Mouse (Mus musculus) heart, postnatal 10 days (tissue): ENCODE results near the gene Lrrtm3. TPM values are rescaled to one million over a fixed set of nuclear protein-coding genes. Genes with fewer than 3 reads are reported as not detected.

Source experiments
- DNase-seq, 2 experiments: peaks; one replicate each; pipeline ENCODE4 v3.0.0; 2021
- intact Hi-C: fragments of 180-260 bp; cut with DNase I; formaldehyde crosslinking; loops from one replicate; pipeline ENCODE4 v1.15.1; 2025
- total RNA-seq, 2 experiments: library from RNA; stranded (reverse); gene quantifications; 2 replicates each; pipeline ENCODE4 v1.2.3; 2021

Lrrtm3 gene
- total RNA-seq, 2 experiments from 2014 or later = 0.19 to 0.52 TPM

- intact Hi-C loops = no loop called here
- no peak for DNase-seq
Observed at GRCm38 (mm10) chr10:64049946-64050345, 40.1 kb downstream of the Lrrtm3 start.

- intact Hi-C loops = no loop called here
- peak in 1 of 2 experiments; percentile 16 for DNase-seq
Observed at GRCm38 (mm10) chr10:64049151-64049550, 40.9 kb downstream of the Lrrtm3 start.

- DNase-seq = no peak
- intact Hi-C loops = no loop called here
Observed at GRCm38 (mm10) chr10:64041892-64042291, 48.2 kb downstream of the Lrrtm3 start.

- intact Hi-C loops = no loop called here
- no peak for DNase-seq
Observed at GRCm38 (mm10) chr10:64041218-64041617, 48.9 kb downstream of the Lrrtm3 start.

- DNase-seq = peak; percentile 40 to 44
- intact Hi-C loops = loop anchor here (5.0 kb wide), 1 partner anchor 153 kb away; no protein-coding TSS in a partner anchor
Observed at GRCm38 (mm10) chr10:64039760-64040535, 50.1 kb downstream of the Lrrtm3 start.

- no peak for DNase-seq
- intact Hi-C loops = no loop called here
Observed at GRCm38 (mm10) chr10:64030901-64031300, 59.2 kb downstream of the Lrrtm3 start.

GRCm38 (mm10) chr10:64023340-64023739 lies 66.7 kb downstream of the Lrrtm3 start:
- DNase-seq = no peak
- intact Hi-C loops = no loop called here

- intact Hi-C loops = no loop called here
- no peak for DNase-seq
Observed at GRCm38 (mm10) chr10:64020347-64020746, 69.7 kb downstream of the Lrrtm3 start.

- no peak for DNase-seq
- intact Hi-C loops = no loop called here
Observed at GRCm38 (mm10) chr10:64001996-64002395, 88.1 kb downstream of the Lrrtm3 start.

GRCm38 (mm10) chr10:64001531-64001930 lies 88.5 kb downstream of the Lrrtm3 start:
- peak in 1 of 2 experiments; percentile 23 for DNase-seq
- intact Hi-C loops = no loop called here

GRCm38 (mm10) chr10:63994251-63994650 lies 95.8 kb downstream of the Lrrtm3 start:
- intact Hi-C loops = no loop called here
- no peak for DNase-seq

- intact Hi-C loops = no loop called here
Observed at GRCm38 (mm10) chr10:63985576-63985975, 104.5 kb downstream of the Lrrtm3 start.

GRCm38 (mm10) chr10:63979410-63979809 lies 110.7 kb downstream of the Lrrtm3 start:
- intact Hi-C loops = no loop called here
- DNase-seq = no peak

More at GRCm38 (mm10) chr10:63985576-63985975, 104.5 kb downstream of the Lrrtm3 start:
- DNase-seq = no peak

GRCm38 (mm10) chr10:63978969-63979368 lies 111.1 kb downstream of the Lrrtm3 start:
- no peak for DNase-seq
- intact Hi-C loops = no loop called here

GRCm38 (mm10) chr10:63978535-63978934 lies 111.5 kb downstream of the Lrrtm3 start:
- intact Hi-C loops = no loop called here
- no peak for DNase-seq

- no peak for DNase-seq
- intact Hi-C loops = no loop called here
Observed at GRCm38 (mm10) chr10:63978101-63978500, 112.0 kb downstream of the Lrrtm3 start.

- no peak for DNase-seq
- intact Hi-C loops = no loop called here
Observed at GRCm38 (mm10) chr10:63972300-63972699, 117.8 kb downstream of the Lrrtm3 start.

- DNase-seq = peak; percentile 62 to 68
- intact Hi-C loops = no loop called here
Observed at GRCm38 (mm10) chr10:63954308-63954930, 135.7 kb downstream of the Lrrtm3 start.

GRCm38 (mm10) chr10:63951481-63951880 lies 138.6 kb downstream of the Lrrtm3 start:
- no peak for DNase-seq
- intact Hi-C loops = no loop called here

GRCm38 (mm10) chr10:63950867-63951266 lies 139.2 kb downstream of the Lrrtm3 start:
- intact Hi-C loops = no loop called here

GRCm38 (mm10) chr10:63947266-63947665 lies 142.8 kb downstream of the Lrrtm3 start:
- no peak for DNase-seq
- intact Hi-C loops = no loop called here

More at GRCm38 (mm10) chr10:63950867-63951266, 139.2 kb downstream of the Lrrtm3 start:
- DNase-seq = peak; percentile 44 to 51

GRCm38 (mm10) chr10:63945534-63945933 lies 144.5 kb downstream of the Lrrtm3 start:
- intact Hi-C loops = no loop called here
- no peak for DNase-seq
